Mouse (Mus musculus) CH12.LX (cell line): ENCODE measurements around the gene Rab11fip3. TPM values are rescaled to one million over a fixed set of nuclear protein-coding genes. Genes with fewer than 3 reads are reported as not detected.
A peak's percentile ranks its signal among the peaks of the same experiment; 100 is the strongest.

Experiments
- DNase-seq: peaks from one replicate; pipeline ENCODE4 v3.0.0-alpha.2; 2013; ENCODE audit errors: extremely low read depth
- H3K27ac ChIP-seq: 2 replicates; pipeline ENCODE4 v1.5.1; 2012; ENCODE audit warnings: low read depth, mild to moderate bottlenecking, control low read depth, moderate library complexity; ENCODE audit not compliant: insufficient read depth
- H3K27me3 ChIP-seq: replicated peaks from 2 replicates; pipeline ENCODE3; 2012; ENCODE audit warnings: inconsistent platforms
- H3K36me3 ChIP-seq, 2 experiments: replicated peaks in 1 of 2; 2 replicates each; pipeline versions ENCODE3 to v1.6.1; 2012; ENCODE audit warnings: inconsistent platforms in 1 of 2, low read length in 1 of 2, mild to moderate bottlenecking in 1 of 2, mixed read lengths in 1 of 2, moderate library complexity in 1 of 2; ENCODE audit not compliant: control insufficient read depth in 1 of 2, insufficient read depth in 1 of 2
- H3K4me1 ChIP-seq, 2 experiments: 2 replicates each; pipeline ENCODE4 v1.6.1; 2012; ENCODE audit warnings: inconsistent platforms in 1 of 2, moderate library complexity in 1 of 2; ENCODE audit not compliant: insufficient read depth in 2 of 2, control insufficient read depth in 1 of 2
- H3K4me2 ChIP-seq: 2 replicates; pipeline ENCODE4 v1.6.1; 2012; ENCODE audit warnings: low read depth, mild to moderate bottlenecking, control low read depth; ENCODE audit not compliant: poor library complexity, insufficient read depth, severe bottlenecking
- H3K4me3 ChIP-seq, 3 experiments: fragments of 150-350 bp in 1 of 3; sonication (generic) in 1 of 3; replicated peaks in 1 of 3; 2 replicates each; pipeline versions ENCODE3 to v1.5.1; 2011 to 2012; ENCODE audit warnings: low read depth in 2 of 3, low read length in 2 of 3, mild to moderate bottlenecking in 2 of 3, moderate library complexity in 2 of 3, control low read depth in 1 of 3, improper control_type of control experiment in 1 of 3, inconsistent platforms in 1 of 3, mixed read lengths in 1 of 3; ENCODE audit not compliant: poor library complexity in 1 of 3
- H3K79me2 ChIP-seq: replicated peaks from 2 replicates; pipeline ENCODE4 v1.6.1; 2012; ENCODE audit warnings: mild to moderate bottlenecking, moderate library complexity; ENCODE audit not compliant: control insufficient read depth, poor library complexity, insufficient read depth, severe bottlenecking; ENCODE audit errors: extremely low read depth
- H3K9ac ChIP-seq: 2 replicates; pipeline ENCODE4 v1.6.1; 2012; ENCODE audit warnings: low read depth, mild to moderate bottlenecking, control low read depth, moderate library complexity; ENCODE audit not compliant: insufficient read depth
- H3K9me3 ChIP-seq: replicated peaks from 2 replicates; pipeline ENCODE3; 2012; ENCODE audit warnings: low read length, inconsistent platforms, mixed read lengths
- BHLHE40 ChIP-seq: IDR thresholded peaks from 2 replicates; pipeline ENCODE4 v1.6.1; 2011; ENCODE audit warnings: mild to moderate bottlenecking, low read depth, low read length, improper control_type of control experiment
- CHD1 ChIP-seq: IDR thresholded peaks from 2 replicates; pipeline ENCODE4 v1.6.1; 2012; ENCODE audit warnings: low read depth, low read length, improper control_type of control experiment, inconsistent platforms
- CHD2 ChIP-seq: IDR thresholded peaks from 2 replicates; pipeline ENCODE4 v1.6.1; 2011; ENCODE audit warnings: low read length, improper control_type of control experiment
- CTCF ChIP-seq, 2 experiments: IDR thresholded peaks in 1 of 2; conservative IDR thresholded peaks in 1 of 2; 2 replicates each; pipeline ENCODE4 v1.5.1; 2011 to 2012; ENCODE audit warnings: low read depth in 2 of 2, low read length in 2 of 2, improper control_type of control experiment in 1 of 2, inconsistent platforms in 1 of 2, mild to moderate bottlenecking in 1 of 2, moderate library complexity in 1 of 2
- E2F4 ChIP-seq: IDR thresholded peaks from 2 replicates; pipeline ENCODE4 v1.6.1; 2011; ENCODE audit warnings: low read depth, low read length, improper control_type of control experiment; ENCODE audit not compliant: insufficient replicate concordance
- ELF1 ChIP-seq: IDR thresholded peaks from 2 replicates; pipeline ENCODE4 v1.6.1; 2014; ENCODE audit warnings: low read depth, mild to moderate bottlenecking, inconsistent platforms, low read length, improper control_type of control experiment
- EP300 ChIP-seq: IDR thresholded peaks from 2 replicates; pipeline ENCODE4 v1.6.1; 2011; ENCODE audit warnings: low read length, improper control_type of control experiment
- ETS1 ChIP-seq: conservative IDR thresholded peaks from 2 replicates; pipeline ENCODE4 v1.6.1; 2012; ENCODE audit warnings: low read depth, mild to moderate bottlenecking, inconsistent platforms, low read length, improper control_type of control experiment, moderate library complexity
- GABPA ChIP-seq: IDR thresholded peaks from 2 replicates; pipeline ENCODE4 v1.6.1; 2012; ENCODE audit warnings: low read depth, low read length, improper control_type of control experiment, inconsistent platforms; ENCODE audit not compliant: insufficient replicate concordance
- HCFC1 ChIP-seq: IDR thresholded peaks from 2 replicates; pipeline ENCODE4 v1.6.1; 2012; ENCODE audit warnings: low read depth, mild to moderate bottlenecking, inconsistent platforms, low read length, improper control_type of control experiment
- IRF4 ChIP-seq: IDR thresholded peaks from 2 replicates; pipeline ENCODE4 v1.6.1; 2014; ENCODE audit warnings: low read depth, mild to moderate bottlenecking, inconsistent platforms, low read length, improper control_type of control experiment
- JUN ChIP-seq: IDR thresholded peaks from 2 replicates; pipeline ENCODE4 v1.6.1; 2011; ENCODE audit warnings: low read depth, mild to moderate bottlenecking, low read length, improper control_type of control experiment, moderate library complexity; ENCODE audit not compliant: insufficient read depth
- JUND ChIP-seq: conservative IDR thresholded peaks from 2 replicates; pipeline ENCODE4 v1.6.1; 2011; ENCODE audit warnings: low read depth, low read length, improper control_type of control experiment
- KAT2A ChIP-seq: IDR thresholded peaks from 2 replicates; pipeline ENCODE4 v1.6.1; 2012; ENCODE audit warnings: low read length, improper control_type of control experiment, inconsistent platforms; ENCODE audit not compliant: insufficient replicate concordance
- MAFK ChIP-seq: IDR thresholded peaks from 2 replicates; pipeline ENCODE4 v1.6.1; 2011; ENCODE audit warnings: low read length, improper control_type of control experiment; ENCODE audit not compliant: insufficient replicate concordance
- MAX ChIP-seq: IDR thresholded peaks from 2 replicates; pipeline ENCODE4 v1.6.1; 2011; ENCODE audit warnings: low read length, improper control_type of control experiment
- MAZ ChIP-seq: IDR thresholded peaks from 2 replicates; pipeline ENCODE4 v1.6.1; 2012; ENCODE audit warnings: low read depth, mild to moderate bottlenecking, inconsistent platforms, low read length, improper control_type of control experiment, moderate library complexity
- MEF2A ChIP-seq: IDR thresholded peaks from 2 replicates; pipeline ENCODE4 v1.6.1; 2014; ENCODE audit warnings: low read depth, mild to moderate bottlenecking, inconsistent platforms, low read length, improper control_type of control experiment, borderline replicate concordance
- MXI1 ChIP-seq: IDR thresholded peaks from 2 replicates; pipeline ENCODE4 v1.6.1; 2011; ENCODE audit warnings: mild to moderate bottlenecking, low read depth, low read length, improper control_type of control experiment
- MYC ChIP-seq: IDR thresholded peaks from 2 replicates; pipeline ENCODE4 v1.6.1; 2011; ENCODE audit warnings: low read depth, mild to moderate bottlenecking, improper control_type of control experiment, low read length
- NELFE ChIP-seq: IDR thresholded peaks from 2 replicates; pipeline ENCODE4 v1.6.1; 2011; ENCODE audit warnings: low read depth, low read length, improper control_type of control experiment
- NRF1 ChIP-seq: IDR thresholded peaks from 2 replicates; pipeline ENCODE4 v1.6.1; 2014; ENCODE audit warnings: low read depth, mild to moderate bottlenecking, inconsistent platforms, low read length, improper control_type of control experiment, moderate library complexity
- PAX5 ChIP-seq: IDR thresholded peaks from 2 replicates; pipeline ENCODE4 v1.6.1; 2012; ENCODE audit warnings: low read length, inconsistent platforms, mixed read lengths
- POLR2A ChIP-seq: IDR thresholded peaks from 2 replicates; pipeline ENCODE4 v1.6.1; 2011; ENCODE audit warnings: low read depth, mild to moderate bottlenecking, improper control_type of control experiment, low read length
- POLR2AphosphoS2 ChIP-seq: IDR thresholded peaks from 2 replicates; pipeline ENCODE4 v1.6.1; 2011; ENCODE audit warnings: low read depth, low read length, improper control_type of control experiment
- RAD21 ChIP-seq: IDR thresholded peaks from 2 replicates; pipeline ENCODE4 v1.6.1; 2011; ENCODE audit warnings: low read depth, mild to moderate bottlenecking, low read length, improper control_type of control experiment, moderate library complexity
- RCOR1 ChIP-seq: conservative IDR thresholded peaks from 2 replicates; pipeline ENCODE4 v1.6.1; 2012; ENCODE audit warnings: low read depth, mild to moderate bottlenecking, inconsistent platforms, low read length, improper control_type of control experiment
- SIN3A ChIP-seq: IDR thresholded peaks from 2 replicates; pipeline ENCODE4 v1.6.1; 2012; ENCODE audit warnings: low read length, improper control_type of control experiment, inconsistent platforms
- SMC3 ChIP-seq: IDR thresholded peaks from 2 replicates; pipeline ENCODE4 v1.6.1; 2011; ENCODE audit warnings: low read depth, low read length, improper control_type of control experiment
- TBP ChIP-seq: conservative IDR thresholded peaks from 2 replicates; pipeline ENCODE4 v1.6.1; 2011; ENCODE audit warnings: low read depth, low read length, improper control_type of control experiment
- TCF12 ChIP-seq: IDR thresholded peaks from 2 replicates; pipeline ENCODE4 v1.6.1; 2014; ENCODE audit warnings: low read depth, mild to moderate bottlenecking, inconsistent platforms, low read length, improper control_type of control experiment
- UBTF ChIP-seq: IDR thresholded peaks from 2 replicates; pipeline ENCODE4 v1.6.1; 2012; ENCODE audit warnings: low read depth, mild to moderate bottlenecking, inconsistent platforms, low read length, improper control_type of control experiment, moderate library complexity
- USF1 ChIP-seq: IDR thresholded peaks from 2 replicates; pipeline ENCODE4 v1.6.1; 2014; ENCODE audit warnings: low read depth, mild to moderate bottlenecking, inconsistent platforms, low read length, improper control_type of control experiment
- ZC3H11A ChIP-seq: IDR thresholded peaks from 2 replicates; pipeline ENCODE4 v1.6.1; 2012; ENCODE audit warnings: low read depth, mild to moderate bottlenecking, inconsistent platforms, low read length, improper control_type of control experiment
- ZKSCAN1 ChIP-seq: IDR thresholded peaks from 2 replicates; pipeline ENCODE4 v1.6.1; 2012; ENCODE audit warnings: low read depth, inconsistent platforms, low read length, improper control_type of control experiment, borderline replicate concordance
- ZMIZ1 ChIP-seq: IDR thresholded peaks from 2 replicates; pipeline ENCODE4 v1.6.1; 2012; ENCODE audit warnings: low read depth, mild to moderate bottlenecking, inconsistent platforms, low read length, improper control_type of control experiment
- ZNF384 ChIP-seq: IDR thresholded peaks from 2 replicates; pipeline ENCODE4 v1.6.1; 2012; ENCODE audit warnings: low read depth, low read length, improper control_type of control experiment, inconsistent platforms
- dilution Hi-C: fragments of 300-500 bp; cut with MboI; formaldehyde crosslinking; loops from 2 replicates; pipeline ENCODE4 v1.14.3; 2020; ENCODE audit warnings: low sequenced_read_pairs; ENCODE audit not compliant: extremely low pct_unique_long_range_greater_than_20kb, extremely low pct_ligation_motif_present
- in situ Hi-C: fragments of 300-500 bp; cut with MboI; formaldehyde crosslinking; loops from 3 replicates; pipeline ENCODE4 v1.14.3; 2019; ENCODE audit warnings: low sequenced_read_pairs, low pct_ligation_motif_present, low pct_unique_long_range_greater_than_20kb, mixed read lengths
- polyA plus RNA-seq: library from polyadenylated mRNA; unstranded; fragments of >175 nt; gene quantifications from 2 replicates; pipeline ENCODE4 v1.2.1, GENCODE M21; 2012; ENCODE audit warnings: low read depth; ENCODE audit not compliant: insufficient read length
- total RNA-seq, 2 experiments: library from RNA; depleted of rRNA; stranded (reverse); fragments of 300-350 nt in 1 of 2; fragments of >200 nt in 1 of 2; gene quantifications; 2 replicates each; pipeline ENCODE4 v1.2.3; 2012 to 2014

Gene Rab11fip3
- total and polyA plus RNA-seq, 3 experiments, result 3.5 to 7.6 (median 4.6) TPM

DNA sequence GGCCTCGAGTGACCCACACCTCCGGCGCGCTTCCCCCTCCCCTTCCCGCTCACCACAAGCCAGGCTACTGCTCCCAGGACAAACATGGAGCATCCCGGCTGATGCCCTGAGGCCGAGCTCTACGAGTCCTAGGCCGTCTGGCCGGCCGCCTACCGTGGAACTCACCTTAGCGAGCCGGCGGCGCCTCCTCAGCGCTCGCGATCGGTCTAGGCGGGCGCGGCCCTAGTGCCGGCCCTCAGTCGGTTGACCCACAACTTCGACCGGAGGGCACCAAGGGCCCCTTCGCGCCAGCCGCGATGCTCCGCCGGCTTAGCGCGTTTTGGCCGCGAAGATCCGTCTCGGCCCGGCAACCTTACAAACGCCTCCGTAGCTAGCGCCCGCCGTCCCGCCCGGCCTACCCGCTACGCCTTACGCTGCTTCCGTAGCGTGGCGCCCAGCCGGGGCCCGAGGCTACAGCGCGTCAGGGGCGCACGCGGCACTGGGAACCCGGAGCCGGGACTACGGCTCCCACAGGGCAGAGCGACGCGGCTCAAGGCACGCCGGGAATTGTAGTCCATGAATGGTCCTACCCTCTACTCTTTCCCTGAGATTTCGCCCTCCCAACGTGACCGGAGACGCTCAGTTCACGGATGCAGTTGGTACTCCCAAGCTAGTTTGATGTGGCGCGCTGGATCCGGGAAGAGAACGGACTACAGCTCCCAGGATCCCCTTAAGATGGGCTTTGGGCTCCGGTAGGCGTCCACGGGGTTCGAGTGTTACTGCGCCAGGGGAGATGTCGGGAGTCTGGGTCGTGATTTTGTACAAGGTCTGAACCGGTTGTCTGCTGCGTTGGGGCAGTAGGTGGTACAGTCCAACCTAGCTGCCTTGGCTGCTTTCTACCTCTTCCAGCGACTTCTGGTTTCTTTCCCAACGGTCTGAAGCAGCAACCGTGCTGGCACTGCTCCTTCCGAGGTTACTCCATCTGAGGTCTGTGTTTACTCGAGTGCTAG lies 83.8 kb downstream of the Rab11fip3 start, which contains the start of gene Capn15:
TSS of gene Capn15 (minus strand) at position 491 of the 989 bp plus-strand sequence.
- Histone ChIP-seq H3K27ac (0 out of 2 replicates have a peak within 1 kb of the TSS, but pooled peaks have one; percentile 3), H3K9ac (peak within 1 kb of the TSS; percentile 89), H3K79me2 (peaks cover 4% of the 10 kb centered on the region), H3K4me3 (peak within 1 kb of the TSS; percentile 56 to 98 (median 59)), H3K36me3 (peaks cover 11 to 49% of the 10 kb centered on the region in 2 experiments), H3K27me3 (no peaks in the 10 kb centered on the region), H3K4me2 (peak within 1 kb of the TSS; percentile 80), H3K9me3 (no peaks in the 10 kb centered on the region), H3K4me1 (peaks cover 11 to 47% of the 10 kb centered on the region in 2 experiments; a peak in 3 of 4 replicates)
- dilution Hi-C loops (no loop called here), in situ Hi-C loops (no loop called here)
- peak; percentile 89 for DNase-seq
- TF ChIP-seq CHD2 (no peak; the same call in 1 of the 2 replicates), ZC3H11A (no peak), RAD21 (no peak), JUND (no peak), MAX (no peak; the same call in 1 of the 2 replicates), ZKSCAN1 (no peak), ELF1 (peak; percentile 84), PAX5 (no peak), NRF1 (peak; percentile 67), TCF12 (no peak), MAZ (no peak), ZMIZ1 (peak; percentile 66), POLR2A (peak; percentile 72), GABPA (peak; percentile 84; the same call in 1 of the 2 replicates), USF1 (no peak), ZNF384 (no peak), HCFC1 (peak; percentile 100), RCOR1 (no peak), POLR2AphosphoS2 (no peak), EP300 (no peak), E2F4 (no peak), UBTF (peak; percentile 91), MXI1 (peak; percentile 87), JUN (no peak), IRF4 (no peak; the same call in 1 of the 2 replicates), MYC (0 out of 2 replicates have a peak, but pooled peaks have one; percentile 58), CHD1 (no peak), MAFK (no peak), BHLHE40 (no peak), CTCF (conservative IDR thresholded peaks at IDR 0.05 in 1 of 2, IDR thresholded peaks at IDR 0.05 in 1 of 2; ENCODE audit: low read depth in 2 of 2, low read length in 2 of 2) (no peak), NELFE (0 out of 2 replicates have a peak, but pooled peaks have one; percentile 14), ETS1 (no peak), MEF2A (peak; percentile 58; the same call in 1 of the 2 replicates), SMC3 (no peak), KAT2A (peak; percentile 98; the same call in 1 of the 2 replicates), SIN3A (0 out of 2 replicates have a peak, but pooled peaks have one; percentile 26), TBP (no peak; the same call in 1 of the 2 replicates)
